Mouse (Mus musculus): ENCODE results near the gene Minpp1. TPM values are rescaled to one million over a fixed set of nuclear protein-coding genes. Genes with fewer than 3 reads are reported as not detected.
A peak's percentile ranks its signal among the peaks of the same experiment; 100 is the strongest.

The Minpp1 gene
- polyA plus RNA-seq, 1 experiment from 2014 or later = 71.9 TPM

GRCm38 (mm10) chr19:32493471-32493870 is 7.9 kb downstream of the Minpp1 start:
- no peak overlapping the region for H3K4me2 ChIP-seq (ENCODE audit: low read depth, low read length)
- H3K4me1 ChIP-seq (ENCODE audit: insufficient read depth) = peaks cover 2% of the 10 kb centered on the region; the same call in 1 of the 2 replicates
- no peak overlapping the region for H3K27ac ChIP-seq (ENCODE audit: low read depth)
- DNase-seq (no peak), ATAC-seq (no peak)
- WGBS (ENCODE audit: insufficient replicate concordance) = 84% methylated on average over 8 of the region's 8 CpGs
- no peaks in the 10 kb centered on the region for H3K27me3 ChIP-seq (ENCODE audit: insufficient read depth, low read length)
- TF ChIP-seq EP300 (IDR thresholded peaks at IDR 0.05; ENCODE audit: low read depth) (no peak), CTCF (IDR thresholded peaks at IDR 0.05; ENCODE audit: low read depth) (no peak)
- no peaks in the 10 kb centered on the region for H3K9me3 ChIP-seq (ENCODE audit: low read length)
- no peak overlapping the region for H3K9ac ChIP-seq (replicated peaks)
- H3K4me3 ChIP-seq (ENCODE audit: low read depth, low read length) = no peak overlapping the region
- H3K36me3 ChIP-seq (replicated peaks; ENCODE audit: insufficient read depth, low read length) = peaks cover 48% of the 10 kb centered on the region

GRCm38 (mm10) chr19:32494611-32495010 is 9.0 kb downstream of the Minpp1 start:
- no peak overlapping the region for H3K4me2 ChIP-seq (ENCODE audit: low read depth, low read length)
- H3K9me3 ChIP-seq (ENCODE audit: low read length) = no peaks in the 10 kb centered on the region
- DNase-seq = no peak
- no peaks in the 10 kb centered on the region for H3K27me3 ChIP-seq (ENCODE audit: insufficient read depth, low read length)
- H3K4me1 ChIP-seq (ENCODE audit: insufficient read depth) = no peaks in the 10 kb centered on the region
- 84% methylated on average over 13 of the region's 13 CpGs for WGBS (ENCODE audit: insufficient replicate concordance)
- H3K27ac ChIP-seq (ENCODE audit: low read depth) = no peak overlapping the region
- no peak for ATAC-seq
- no peak for TF ChIP-seq CTCF (IDR thresholded peaks at IDR 0.05; ENCODE audit: low read depth)
- TF ChIP-seq EP300 (IDR thresholded peaks at IDR 0.05; ENCODE audit: low read depth) = no peak
- H3K9ac ChIP-seq (replicated peaks) = no peak overlapping the region
- H3K4me3 ChIP-seq (ENCODE audit: low read depth, low read length) = no peak overlapping the region
- H3K36me3 ChIP-seq (replicated peaks; ENCODE audit: insufficient read depth, low read length) = peaks cover 59% of the 10 kb centered on the region

- no peaks in the 10 kb centered on the region for H3K4me1 ChIP-seq (ENCODE audit: insufficient read depth)
- H3K36me3 ChIP-seq (replicated peaks; ENCODE audit: insufficient read depth, low read length) = peaks cover 63% of the 10 kb centered on the region
- DNase-seq (no peak), ATAC-seq (no peak)
- H3K27me3 ChIP-seq (ENCODE audit: insufficient read depth, low read length) = no peaks in the 10 kb centered on the region
- H3K4me2 ChIP-seq (ENCODE audit: low read depth, low read length) = no peak overlapping the region
- no peak overlapping the region for H3K9ac ChIP-seq (replicated peaks)
- H3K27ac ChIP-seq (ENCODE audit: low read depth) = no peak overlapping the region
- no peak overlapping the region for H3K4me3 ChIP-seq (ENCODE audit: low read depth, low read length)
- 79% methylated on average over 11 of the region's 11 CpGs for WGBS (ENCODE audit: insufficient replicate concordance)
- H3K9me3 ChIP-seq (ENCODE audit: low read length) = no peaks in the 10 kb centered on the region
- TF ChIP-seq CTCF (IDR thresholded peaks at IDR 0.05; ENCODE audit: low read depth) (no peak), EP300 (IDR thresholded peaks at IDR 0.05; ENCODE audit: low read depth) (no peak)
These were observed 9.5 kb downstream of the Minpp1 start for GRCm38 (mm10) chr19:32495034-32495433.

- WGBS (ENCODE audit: insufficient replicate concordance) = 67% methylated on average over 6 of the region's 6 CpGs
- TF ChIP-seq CTCF (IDR thresholded peaks at IDR 0.05; ENCODE audit: low read depth) (no peak), EP300 (IDR thresholded peaks at IDR 0.05; ENCODE audit: low read depth) (no peak)
- no peak overlapping the region for H3K4me2 ChIP-seq (ENCODE audit: low read depth, low read length)
- peaks cover 68% of the 10 kb centered on the region for H3K36me3 ChIP-seq (replicated peaks; ENCODE audit: insufficient read depth, low read length)
- DNase-seq = no peak
- ATAC-seq = no peak
- H3K4me1 ChIP-seq (ENCODE audit: insufficient read depth) = no peaks in the 10 kb centered on the region
- no peaks in the 10 kb centered on the region for H3K9me3 ChIP-seq (ENCODE audit: low read length)
- no peak overlapping the region for H3K27ac ChIP-seq (ENCODE audit: low read depth)
- H3K4me3 ChIP-seq (ENCODE audit: low read depth, low read length) = no peak overlapping the region
- H3K27me3 ChIP-seq (ENCODE audit: insufficient read depth, low read length) = no peaks in the 10 kb centered on the region
- no peak overlapping the region for H3K9ac ChIP-seq (replicated peaks)
These were observed 11.8 kb downstream of the Minpp1 start for GRCm38 (mm10) chr19:32497411-32497810.

GRCm38 (mm10) chr19:32498002-32498401 is 12.4 kb downstream of the Minpp1 start:
- H3K4me1 ChIP-seq (ENCODE audit: insufficient read depth) = peaks cover 2% of the 10 kb centered on the region; the same call in 1 of the 2 replicates
- H3K9ac ChIP-seq (replicated peaks) = no peak overlapping the region
- H3K4me2 ChIP-seq (ENCODE audit: low read depth, low read length) = no peak overlapping the region
- no peak overlapping the region for H3K27ac ChIP-seq (ENCODE audit: low read depth)
- ATAC-seq (no peak), DNase-seq (no peak)
- whole genome bisulfite sequencing (ENCODE audit: insufficient replicate concordance) = 94% methylated on average over 5 of the region's 5 CpGs
- TF ChIP-seq EP300 (IDR thresholded peaks at IDR 0.05; ENCODE audit: low read depth) = no peak
- no peak for TF ChIP-seq CTCF (IDR thresholded peaks at IDR 0.05; ENCODE audit: low read depth)
- no peaks in the 10 kb centered on the region for H3K9me3 ChIP-seq (ENCODE audit: low read length)
- peaks cover 66% of the 10 kb centered on the region for H3K36me3 ChIP-seq (replicated peaks; ENCODE audit: insufficient read depth, low read length)
- no peak overlapping the region for H3K4me3 ChIP-seq (ENCODE audit: low read depth, low read length)
- H3K27me3 ChIP-seq (ENCODE audit: insufficient read depth, low read length) = no peaks in the 10 kb centered on the region

GRCm38 (mm10) chr19:32501414-32501813 is 15.8 kb downstream of the Minpp1 start:
- H3K4me2 ChIP-seq (ENCODE audit: low read depth, low read length) = no peak overlapping the region
- peaks cover 51% of the 10 kb centered on the region for H3K36me3 ChIP-seq (replicated peaks; ENCODE audit: insufficient read depth, low read length)
- peaks cover 8% of the 10 kb centered on the region for H3K4me1 ChIP-seq (ENCODE audit: insufficient read depth)
- no peak overlapping the region for H3K4me3 ChIP-seq (ENCODE audit: low read depth, low read length)
- no peaks in the 10 kb centered on the region for H3K9me3 ChIP-seq (ENCODE audit: low read length)
- no peak overlapping the region for H3K9ac ChIP-seq (replicated peaks)
- H3K27me3 ChIP-seq (ENCODE audit: insufficient read depth, low read length) = no peaks in the 10 kb centered on the region
- peak; percentile 76 for TF ChIP-seq CTCF (IDR thresholded peaks at IDR 0.05; ENCODE audit: low read depth)
- TF ChIP-seq EP300 (IDR thresholded peaks at IDR 0.05; ENCODE audit: low read depth) = no peak
- ATAC-seq = 0 out of 2 replicates have a peak, but pooled peaks have one; percentile 17
- DNase-seq = no peak
- WGBS (ENCODE audit: insufficient replicate concordance) = 74% methylated on average over 6 of the region's 6 CpGs
- H3K27ac ChIP-seq (ENCODE audit: low read depth) = no peak overlapping the region

GRCm38 (mm10) chr19:32506081-32506480 is 20.5 kb downstream of the Minpp1 start:
- ATAC-seq (0 out of 2 replicates have a peak, but pooled peaks have one; percentile 8), DNase-seq (no peak)
- H3K36me3 ChIP-seq (replicated peaks; ENCODE audit: insufficient read depth, low read length) = peaks cover 37% of the 10 kb centered on the region
- TF ChIP-seq EP300 (IDR thresholded peaks at IDR 0.05; ENCODE audit: low read depth) = no peak
- no peak for TF ChIP-seq CTCF (IDR thresholded peaks at IDR 0.05; ENCODE audit: low read depth)
- no peaks in the 10 kb centered on the region for H3K9me3 ChIP-seq (ENCODE audit: low read length)
- WGBS (ENCODE audit: insufficient replicate concordance) = 75% methylated on average over 8 of the region's 8 CpGs
- peaks cover 36% of the 10 kb centered on the region for H3K4me1 ChIP-seq (ENCODE audit: insufficient read depth)
- H3K9ac ChIP-seq (replicated peaks) = no peak overlapping the region
- H3K27me3 ChIP-seq (ENCODE audit: insufficient read depth, low read length) = no peaks in the 10 kb centered on the region
- peak overlapping the region; percentile 53; the same call in 1 of the 2 replicates for H3K27ac ChIP-seq (ENCODE audit: low read depth)
- no peak overlapping the region for H3K4me3 ChIP-seq (ENCODE audit: low read depth, low read length)
- no peak overlapping the region for H3K4me2 ChIP-seq (ENCODE audit: low read depth, low read length)

Data from liver, postnatal 0 days (tissue).